8 mouse cellular contexts compared by ENCODE assay signal in the genomic region with DNA sequence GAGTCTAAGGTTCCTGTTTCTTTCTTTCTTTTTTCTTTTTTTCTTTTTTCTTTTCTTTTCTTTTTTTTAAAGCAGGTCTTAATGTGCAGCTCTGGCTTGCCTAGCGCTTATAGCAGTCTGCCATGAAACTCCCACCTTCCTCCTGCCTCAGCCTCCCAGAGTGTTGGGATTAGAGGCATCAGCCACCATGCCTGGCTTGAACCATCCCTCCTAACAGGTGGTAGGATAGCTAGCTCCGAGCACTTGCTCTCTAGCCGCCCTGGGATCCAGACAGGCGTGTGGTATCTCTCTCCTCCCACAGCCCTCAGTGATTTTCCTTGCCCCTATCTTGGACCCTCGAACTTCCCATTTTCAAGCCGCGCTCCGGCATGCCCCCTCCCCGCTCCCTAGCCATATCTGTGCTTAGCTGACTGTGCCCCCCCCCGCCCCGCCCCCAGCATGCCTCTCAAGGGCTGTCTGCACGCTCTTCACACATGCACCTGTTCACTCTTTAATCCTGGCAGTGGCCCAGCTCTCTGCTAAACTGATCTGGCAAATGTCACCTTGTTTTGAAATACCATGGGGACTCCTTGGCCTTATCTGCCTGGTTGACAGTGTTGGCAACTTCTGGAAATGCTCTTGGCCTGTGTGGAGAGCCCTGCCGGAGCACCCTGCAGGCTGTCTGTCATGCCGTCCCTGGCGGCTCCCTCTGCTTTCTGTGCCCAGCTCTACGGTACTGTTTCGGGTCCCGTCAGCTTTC. TPM values are rescaled to one million over a fixed set of nuclear protein-coding genes. Genes with fewer than 3 reads are reported as not detected.
DNase-seq lines count a peak whose midpoint lies in the region; ATAC-seq and TF ChIP-seq lines count a peak whose summit lies in the region.

No protein-coding gene starts in this region.

- intact Hi-C loops in heart, adult 2 months (cut with DNase I): no loop called here
- intact Hi-C loops in left cerebral cortex, adult 2 months (cut with DNase I): no loop called here

- DNase-seq in frontal cortex, postnatal 14 days (ENCODE audit: low spot score in 2 of 2): no peak
- peak; percentile 78 to 80 for DNase-seq in cerebellum, adult 18-20 months
- DNase-seq in heart, adult 2 months: peak; percentile 50 to 78
- DNase-seq in layer of hippocampus, postnatal 10 days (ENCODE audit: low spot score in 2 of 2): peak; percentile 63 to 74
- DNase-seq in left cerebral cortex, adult 2 months (ENCODE audit: extremely low spot score in 1 of 2, low spot score in 2 of 2): no peak
- no peak for DNase-seq in frontal cortex, postnatal 25 days (ENCODE audit: low spot score in 2 of 2)

- no peak overlapping the region for H3K27ac ChIP-seq in heart, adult 2 months
- peak overlapping the region; percentile 71; the same call in 1 of the 2 replicates for H3K27ac ChIP-seq in midbrain, embryonic 15.5 days
- H3K27ac ChIP-seq in left cerebral cortex, adult 2 months: no peak overlapping the region

- no peak for TF ChIP-seq POLR2A in heart, adult 2 months (IDR thresholded peaks at IDR 0.05; ENCODE audit: insufficient read depth, low read depth, low read length)

- TF ChIP-seq CTCF in heart, adult 2 months (IDR thresholded peaks at IDR 0.05): no peak
- TF ChIP-seq CTCF in left cerebral cortex, adult 2 months (IDR thresholded peaks at IDR 0.05): no peak

- ATAC-seq in frontal cortex, adult (ENCODE audit: low TSS enrichment): peak; percentile 81
- ATAC-seq in midbrain, embryonic 15.5 days (replicated peaks): peak; percentile 57; the same call in 1 of the 2 replicates

- no peak overlapping the region for H3K9ac ChIP-seq in heart, adult 2 months (ENCODE audit: low read depth, low read length)
- peak overlapping the region; percentile 31; the same call in 1 of the 2 replicates for H3K9ac ChIP-seq in midbrain, embryonic 15.5 days

- 19% methylated on average over 18 of the region's 18 CpGs for WGBS in heart, adult 2 months
- WGBS in midbrain, embryonic 15.5 days: 15% methylated on average over 18 of the region's 18 CpGs

- H3K4me1 ChIP-seq in heart, adult 2 months (ENCODE audit: control insufficient read depth, insufficient read depth, low read length): no peaks in the 10 kb centered on the region
- H3K4me1 ChIP-seq in midbrain, embryonic 15.5 days: peaks cover 30% of the 10 kb centered on the region

- no peaks in the 10 kb centered on the region for H3K36me3 ChIP-seq in heart, adult 2 months (ENCODE audit: control insufficient read depth, insufficient read depth, low read length)
- no peaks in the 10 kb centered on the region for H3K36me3 ChIP-seq in midbrain, embryonic 15.5 days (replicated peaks)

- TF ChIP-seq EP300 in heart, adult 2 months (IDR thresholded peaks at IDR 0.05; ENCODE audit: insufficient read depth, low read depth, low read length): 0 out of 2 replicates have a peak, but pooled peaks have one; percentile 57

- H3K79me2 ChIP-seq in heart, adult 2 months (replicated peaks; ENCODE audit: control insufficient read depth, insufficient read depth, low read length): no peaks in the 10 kb centered on the region

- H3K4me2 ChIP-seq in midbrain, embryonic 15.5 days: peak overlapping the region; percentile 18; the same call in 1 of the 2 replicates

- H3K27me3 ChIP-seq in heart, adult 2 months (ENCODE audit: control insufficient read depth, insufficient read depth, low read length): no peaks in the 10 kb centered on the region
- no peaks in the 10 kb centered on the region for H3K27me3 ChIP-seq in midbrain, embryonic 15.5 days (replicated peaks)

- no peaks in the 10 kb centered on the region for H3K9me3 ChIP-seq in midbrain, embryonic 15.5 days

- H3K4me3 ChIP-seq in heart, adult 2 months: no peak overlapping the region
- H3K4me3 ChIP-seq in midbrain, embryonic 15.5 days: no peak overlapping the region
- no peak overlapping the region for H3K4me3 ChIP-seq in left cerebral cortex, adult 2 months

RNA-seq across cellular contexts. Expression of a gene that starts 7.1 kb away (rescaled TPM):
- 1 to 10 TPM; 4.8 to 9.3 TPM for total RNA-seq in heart, adult 2 months (2021)
- 10.4 and 11.5 TPM in 2 replicates for polyA plus RNA-seq in heart, adult 2 months (2012; rRNA removed)
- 100 to 1,000 TPM; 392 to 399 TPM for total RNA-seq in layer of hippocampus, postnatal 10 days (2021)
- polyA plus RNA-seq in midbrain, embryonic 15.5 days (2015; fragmentation: Nextera tagmentation; extraction: Ambion mirVana): 622 and 645 TPM in 2 replicates
- 100 to 1,000 TPM; 303 to 325 TPM for total RNA-seq in left cerebral cortex, adult 2 months (2021)

RNA-seq across cellular contexts. Expression of a gene that starts 18.4 kb away (rescaled TPM):
- total RNA-seq in heart, adult 2 months (2021): 10 to 100 TPM; 46.9 to 54.0 TPM
- polyA plus RNA-seq in heart, adult 2 months (2012; rRNA removed): 86.3 and 98.2 TPM in 2 replicates
- total RNA-seq in layer of hippocampus, postnatal 10 days (2021): 10 to 100 TPM; 66.1 to 68.9 TPM
- 167 and 171 TPM in 2 replicates for polyA plus RNA-seq in midbrain, embryonic 15.5 days (2015; fragmentation: Nextera tagmentation; extraction: Ambion mirVana)
- 100 to 1,000 TPM in 1 of 2 experiments, 10 to 100 TPM in 1; 94.9 to 114 TPM for total RNA-seq in left cerebral cortex, adult 2 months (2021)

RNA-seq across cellular contexts. Expression of a gene that starts 31.0 kb away (rescaled TPM):
- total RNA-seq in heart, adult 2 months (2021): under 1 TPM; 0.86 to 0.94 TPM
- polyA plus RNA-seq in heart, adult 2 months (2012; rRNA removed): 0.53 and 1.1 TPM in 2 replicates
- 100 to 1,000 TPM in 1 of 2 experiments, 10 to 100 TPM in 1; 98.1 to 112 TPM for total RNA-seq in layer of hippocampus, postnatal 10 days (2021)
- polyA plus RNA-seq in midbrain, embryonic 15.5 days (2015; fragmentation: Nextera tagmentation; extraction: Ambion mirVana): 5.5 and 5.7 TPM in 2 replicates
- 10 to 100 TPM; 77.6 to 80.2 TPM for total RNA-seq in left cerebral cortex, adult 2 months (2021)

RNA-seq across cellular contexts. Expression of a gene that starts 34.0 kb away (rescaled TPM):
- total RNA-seq in heart, adult 2 months (2021): 1 to 10 TPM; 1.9 to 2.4 TPM
- 3.7 and 7.3 TPM in 2 replicates for polyA plus RNA-seq in heart, adult 2 months (2012; rRNA removed)
- total RNA-seq in layer of hippocampus, postnatal 10 days (2021): 1 to 10 TPM; 5.0 to 6.5 TPM
- 5.6 and 6.4 TPM in 2 replicates for polyA plus RNA-seq in midbrain, embryonic 15.5 days (2015; fragmentation: Nextera tagmentation; extraction: Ambion mirVana)
- total RNA-seq in left cerebral cortex, adult 2 months (2021): 10 to 100 TPM; 10.1 to 18.2 TPM

RNA-seq across cellular contexts. Expression of a gene that starts 41.4 kb away (rescaled TPM):
- 10 to 100 TPM; 13.0 to 13.9 TPM for total RNA-seq in heart, adult 2 months (2021)
- polyA plus RNA-seq in heart, adult 2 months (2012; rRNA removed): 20.7 and 21.1 TPM in 2 replicates
- 10 to 100 TPM; 36.9 to 46.6 TPM for total RNA-seq in layer of hippocampus, postnatal 10 days (2021)
- 61.2 and 63.6 TPM in 2 replicates for polyA plus RNA-seq in midbrain, embryonic 15.5 days (2015; fragmentation: Nextera tagmentation; extraction: Ambion mirVana)
- 10 to 100 TPM; 63.7 to 65.7 TPM for total RNA-seq in left cerebral cortex, adult 2 months (2021)

Comparison
In these comparisons a context has a peak if more than half of its experiments do, and no peak if none do; other contexts are left out.
1. DNase-seq: peak in cerebellum, adult 18-20 months (2 of 2), heart, adult 2 months (2 of 2) and layer of hippocampus, postnatal 10 days (2 of 2); none in frontal cortex, postnatal 14 days (0 of 2), left cerebral cortex, adult 2 months (0 of 2) and frontal cortex, postnatal 25 days (0 of 2).
2. RNA of a gene that starts 7.1 kb away (total RNA-seq): 392 to 399 TPM in layer of hippocampus, postnatal 10 days and 303 to 325 TPM in left cerebral cortex, adult 2 months; 4.8 to 9.3 TPM in heart, adult 2 months; every median in the first group is over 10 times any median in the second.
3. RNA of a gene that starts 31.0 kb away (total RNA-seq): 98.1 to 112 TPM in layer of hippocampus, postnatal 10 days and 77.6 to 80.2 TPM in left cerebral cortex, adult 2 months; 0.86 to 0.94 TPM in heart, adult 2 months; every median in the first group is over 10 times any median in the second.